In the genomic region with DNA sequence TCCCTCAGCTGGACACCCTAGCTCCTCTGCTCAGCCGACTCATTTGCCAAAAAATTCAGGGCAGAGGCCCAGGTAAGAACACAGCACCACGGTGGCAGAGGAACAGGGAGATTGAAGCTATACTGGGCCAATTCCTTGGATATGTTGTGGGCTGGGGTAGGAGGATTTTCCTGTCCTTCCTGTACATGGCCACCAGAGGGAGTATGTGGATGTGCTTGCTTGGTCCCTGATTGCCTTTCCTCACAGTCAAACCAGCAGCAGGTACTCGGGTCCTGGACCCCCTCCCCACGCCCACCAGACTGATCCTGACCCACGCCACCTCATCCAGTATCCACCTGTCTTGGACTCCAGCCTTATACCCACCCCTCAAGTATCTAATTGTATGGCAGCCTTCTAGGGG, we compare ENCODE assay signal across 8 mouse cellular contexts. TPM values are rescaled to one million over a fixed set of nuclear protein-coding genes. Genes with fewer than 3 reads are reported as not detected.
DNase-seq lines count a peak whose midpoint lies in the region; ATAC-seq and TF ChIP-seq lines count a peak whose summit lies in the region.

No protein-coding gene starts in this region.

- no peak overlapping the region for H3K4me3 ChIP-seq in liver, embryonic 14.5 days (ENCODE audit: insufficient read depth in 1 of 2, low read depth in 2 of 2, low read length in 2 of 2)
- no peak overlapping the region for H3K4me3 ChIP-seq in liver, embryonic 12.5 days
- H3K4me3 ChIP-seq in forebrain, embryonic 13.5 days, result no peak overlapping the region
- no peak overlapping the region for H3K4me3 ChIP-seq in midbrain, embryonic 14.5 days (replicated peaks; ENCODE audit: low read depth, low read length)

- H3K36me3 ChIP-seq in liver, embryonic 14.5 days (replicated peaks; ENCODE audit: control insufficient read depth, insufficient read depth, low read depth), result no peaks in the 10 kb centered on the region
- H3K36me3 ChIP-seq in liver, embryonic 12.5 days, result no peaks in the 10 kb centered on the region
- no peaks in the 10 kb centered on the region for H3K36me3 ChIP-seq in forebrain, embryonic 13.5 days (ENCODE audit: poor library complexity, severe bottlenecking)
- no peaks in the 10 kb centered on the region for H3K36me3 ChIP-seq in midbrain, embryonic 14.5 days (ENCODE audit: control insufficient read depth, insufficient read depth, low read length)

- peak; percentile 88 for TF ChIP-seq CTCF in liver, embryonic 14.5 days (IDR thresholded peaks at IDR 0.05; ENCODE audit: low read depth)

- TF ChIP-seq EP300 in liver, embryonic 14.5 days (IDR thresholded peaks at IDR 0.05; ENCODE audit: low read depth), result no peak

- no peak for ATAC-seq in liver, embryonic 14.5 days (ENCODE audit: insufficient read depth)
- no peak for ATAC-seq in liver, embryonic 12.5 days
- peak; percentile 77 for ATAC-seq in forebrain, embryonic 13.5 days
- ATAC-seq in midbrain, embryonic 14.5 days (ENCODE audit: low FRiP score, low TSS enrichment), result peak; percentile 53

- no peak overlapping the region for H3K27ac ChIP-seq in liver, embryonic 14.5 days
- H3K27ac ChIP-seq in liver, embryonic 12.5 days, result no peak overlapping the region
- no peak overlapping the region for H3K27ac ChIP-seq in forebrain, embryonic 13.5 days
- H3K27ac ChIP-seq in midbrain, embryonic 14.5 days (replicated peaks; ENCODE audit: low read depth, low read length), result no peak overlapping the region

- peak in 1 of 3 experiments; percentile 4 for DNase-seq in liver, embryonic 14.5 days (ENCODE audit: low read depth in 3 of 3, low spot score in 3 of 3)
- DNase-seq in c-Kit-positive CD71-positive TER-119-positive erythroid progenitor cells, embryonic 14.5 days (ENCODE audit: low spot score), result peak; percentile 17
- peak; percentile 52 for DNase-seq in induced T-regulatory cell, adult 2 months (ENCODE audit: low read depth)
- peak; percentile 44 to 53 for DNase-seq in left cerebral cortex, adult 18-20 months (ENCODE audit: low spot score in 2 of 2)
- DNase-seq in midbrain, embryonic 14.5 days, result peak; percentile 84
- peak; percentile 24 for DNase-seq in thymus, postnatal 14 days

- no peak overlapping the region for H3K9ac ChIP-seq in liver, embryonic 14.5 days (replicated peaks)
- H3K9ac ChIP-seq in liver, embryonic 12.5 days, result no peak overlapping the region
- H3K9ac ChIP-seq in forebrain, embryonic 13.5 days, result no peak overlapping the region
- H3K9ac ChIP-seq in midbrain, embryonic 14.5 days (replicated peaks; ENCODE audit: low read length), result no peak overlapping the region

- H3K4me2 ChIP-seq in liver, embryonic 14.5 days (ENCODE audit: low read depth), result no peak overlapping the region
- no peak overlapping the region for H3K4me2 ChIP-seq in liver, embryonic 12.5 days
- no peak overlapping the region for H3K4me2 ChIP-seq in forebrain, embryonic 13.5 days
- H3K4me2 ChIP-seq in midbrain, embryonic 14.5 days (ENCODE audit: low read length), result no peak overlapping the region

- 7% methylated on average over 5 of the region's 5 CpGs for WGBS in liver, embryonic 14.5 days (ENCODE audit: insufficient replicate concordance)
- 10% methylated on average over 5 of the region's 5 CpGs for WGBS in liver, embryonic 12.5 days (ENCODE audit: insufficient replicate concordance)
- WGBS in forebrain, embryonic 13.5 days, result 14% methylated on average over 5 of the region's 5 CpGs
- 19% methylated on average over 5 of the region's 5 CpGs for WGBS in midbrain, embryonic 14.5 days

- no peaks in the 10 kb centered on the region for H3K4me1 ChIP-seq in liver, embryonic 14.5 days (replicated peaks; ENCODE audit: control insufficient read depth in 2 of 2, insufficient read depth in 2 of 2, low read length in 1 of 2)
- H3K4me1 ChIP-seq in liver, embryonic 12.5 days, result no peaks in the 10 kb centered on the region
- H3K4me1 ChIP-seq in forebrain, embryonic 13.5 days, result no peaks in the 10 kb centered on the region
- no peaks in the 10 kb centered on the region for H3K4me1 ChIP-seq in midbrain, embryonic 14.5 days (ENCODE audit: control insufficient read depth, insufficient read depth, low read length)

- H3K27me3 ChIP-seq in liver, embryonic 14.5 days (ENCODE audit: control insufficient read depth, insufficient read depth, low read length), result no peaks in the 10 kb centered on the region
- 0 out of 2 replicates have a peak, but pooled peaks cover 5% of the 10 kb centered on the region for H3K27me3 ChIP-seq in liver, embryonic 12.5 days (replicated peaks)
- H3K27me3 ChIP-seq in forebrain, embryonic 13.5 days, result no peaks in the 10 kb centered on the region
- H3K27me3 ChIP-seq in midbrain, embryonic 14.5 days (ENCODE audit: control insufficient read depth, insufficient read depth, low read length), result no peaks in the 10 kb centered on the region

- no peaks in the 10 kb centered on the region for H3K9me3 ChIP-seq in liver, embryonic 14.5 days (ENCODE audit: control insufficient read depth, low read length)
- no peaks in the 10 kb centered on the region for H3K9me3 ChIP-seq in liver, embryonic 12.5 days (replicated peaks)
- no peaks in the 10 kb centered on the region for H3K9me3 ChIP-seq in forebrain, embryonic 13.5 days (replicated peaks)
- H3K9me3 ChIP-seq in midbrain, embryonic 14.5 days (ENCODE audit: control insufficient read depth, low read length), result no peaks in the 10 kb centered on the region

RNA-seq across cellular contexts. Expression of gene Col20a1, which starts 10.1 kb away (rescaled TPM):
- 0.11 and 0.20 TPM in 2 replicates for polyA plus RNA-seq in liver, embryonic 14.5 days (2012; rRNA removed)
- polyA plus RNA-seq in liver, embryonic 14.5 days (2014; fragmentation: Nextera tagmentation; extraction: Ambion mirVana), result 0.04 TPM in 1 of 2 replicates, not detected in the other
- polyA plus RNA-seq in liver, embryonic 12.5 days (2016; fragmentation: Nextera tagmentation; extraction: Ambion mirVana), result 0.15 and 0.23 TPM in 2 replicates
- polyA plus RNA-seq in forebrain, embryonic 13.5 days (2015; fragmentation: Nextera tagmentation; extraction: Ambion mirVana), result 0.21 and 0.28 TPM in 2 replicates
- 1 to 10 TPM in 1 of 2 experiments, under 1 TPM in 1; 0.82 to 1.1 TPM for total RNA-seq in left cerebral cortex, adult 18-20 months (2021)
- polyA plus RNA-seq in midbrain, embryonic 14.5 days (2014; fragmentation: Nextera tagmentation; extraction: Ambion mirVana), result 0.16 and 0.24 TPM in 2 replicates

RNA-seq across cellular contexts. Expression of gene Arfgap1, which starts 29.4 kb away (rescaled TPM):
- polyA plus RNA-seq in liver, embryonic 14.5 days (2012; rRNA removed), result 14.4 and 20.6 TPM in 2 replicates
- polyA plus RNA-seq in liver, embryonic 14.5 days (2014; fragmentation: Nextera tagmentation; extraction: Ambion mirVana), result 16.6 and 18.8 TPM in 2 replicates
- polyA plus RNA-seq in liver, embryonic 12.5 days (2016; fragmentation: Nextera tagmentation; extraction: Ambion mirVana), result 47.4 and 47.6 TPM in 2 replicates
- polyA plus RNA-seq in forebrain, embryonic 13.5 days (2015; fragmentation: Nextera tagmentation; extraction: Ambion mirVana), result 83.0 and 91.1 TPM in 2 replicates
- 100 to 1,000 TPM; 141 to 151 TPM for total RNA-seq in left cerebral cortex, adult 18-20 months (2021)
- polyA plus RNA-seq in midbrain, embryonic 14.5 days (2014; fragmentation: Nextera tagmentation; extraction: Ambion mirVana), result 86.6 and 92.4 TPM in 2 replicates

RNA-seq across cellular contexts. Expression of gene Nkain4, which starts 41.9 kb away (rescaled TPM):
- 1.0 and 1.1 TPM in 2 replicates for polyA plus RNA-seq in liver, embryonic 14.5 days (2012; rRNA removed)
- 1.3 and 1.5 TPM in 2 replicates for polyA plus RNA-seq in liver, embryonic 14.5 days (2014; fragmentation: Nextera tagmentation; extraction: Ambion mirVana)
- polyA plus RNA-seq in liver, embryonic 12.5 days (2016; fragmentation: Nextera tagmentation; extraction: Ambion mirVana), result 2.4 and 3.4 TPM in 2 replicates
- polyA plus RNA-seq in forebrain, embryonic 13.5 days (2015; fragmentation: Nextera tagmentation; extraction: Ambion mirVana), result 53.3 and 53.8 TPM in 2 replicates
- 10 to 100 TPM; 43.2 to 44.2 TPM for total RNA-seq in left cerebral cortex, adult 18-20 months (2021)
- 89.6 and 94.9 TPM in 2 replicates for polyA plus RNA-seq in midbrain, embryonic 14.5 days (2014; fragmentation: Nextera tagmentation; extraction: Ambion mirVana)

RNA-seq across cellular contexts. Expression of gene Chrna4, which starts 46.9 kb away (rescaled TPM):
- polyA plus RNA-seq in liver, embryonic 14.5 days (2012; rRNA removed), result 0.71 and 0.98 TPM in 2 replicates
- 0.50 and 1.1 TPM in 2 replicates for polyA plus RNA-seq in liver, embryonic 14.5 days (2014; fragmentation: Nextera tagmentation; extraction: Ambion mirVana)
- 0.29 and 0.54 TPM in 2 replicates for polyA plus RNA-seq in liver, embryonic 12.5 days (2016; fragmentation: Nextera tagmentation; extraction: Ambion mirVana)
- polyA plus RNA-seq in forebrain, embryonic 13.5 days (2015; fragmentation: Nextera tagmentation; extraction: Ambion mirVana), result 13.0 and 13.4 TPM in 2 replicates
- 10 to 100 TPM; 36.5 to 41.2 TPM for total RNA-seq in left cerebral cortex, adult 18-20 months (2021)
- polyA plus RNA-seq in midbrain, embryonic 14.5 days (2014; fragmentation: Nextera tagmentation; extraction: Ambion mirVana), result 50.8 and 52.6 TPM in 2 replicates

Comparison
In these comparisons a context has a peak if more than half of its experiments do, and no peak if none do; other contexts are left out.
1. ATAC-seq: peak in forebrain, embryonic 13.5 days (single experiment) and midbrain, embryonic 14.5 days (single experiment); none in liver, embryonic 14.5 days (single experiment) and liver, embryonic 12.5 days (single experiment).
2. RNA of gene Nkain4, which starts 41.9 kb away (polyA plus RNA-seq): 89.6 to 94.9 TPM in midbrain, embryonic 14.5 days and 53.3 to 53.8 TPM in forebrain, embryonic 13.5 days; 2.4 to 3.4 TPM in liver, embryonic 12.5 days and 1.0 to 1.5 TPM in liver, embryonic 14.5 days; every median in the first group is over 10 times any median in the second.